Comparison of ENCODE assay signal across 8 mouse cellular contexts in the genomic region with DNA sequence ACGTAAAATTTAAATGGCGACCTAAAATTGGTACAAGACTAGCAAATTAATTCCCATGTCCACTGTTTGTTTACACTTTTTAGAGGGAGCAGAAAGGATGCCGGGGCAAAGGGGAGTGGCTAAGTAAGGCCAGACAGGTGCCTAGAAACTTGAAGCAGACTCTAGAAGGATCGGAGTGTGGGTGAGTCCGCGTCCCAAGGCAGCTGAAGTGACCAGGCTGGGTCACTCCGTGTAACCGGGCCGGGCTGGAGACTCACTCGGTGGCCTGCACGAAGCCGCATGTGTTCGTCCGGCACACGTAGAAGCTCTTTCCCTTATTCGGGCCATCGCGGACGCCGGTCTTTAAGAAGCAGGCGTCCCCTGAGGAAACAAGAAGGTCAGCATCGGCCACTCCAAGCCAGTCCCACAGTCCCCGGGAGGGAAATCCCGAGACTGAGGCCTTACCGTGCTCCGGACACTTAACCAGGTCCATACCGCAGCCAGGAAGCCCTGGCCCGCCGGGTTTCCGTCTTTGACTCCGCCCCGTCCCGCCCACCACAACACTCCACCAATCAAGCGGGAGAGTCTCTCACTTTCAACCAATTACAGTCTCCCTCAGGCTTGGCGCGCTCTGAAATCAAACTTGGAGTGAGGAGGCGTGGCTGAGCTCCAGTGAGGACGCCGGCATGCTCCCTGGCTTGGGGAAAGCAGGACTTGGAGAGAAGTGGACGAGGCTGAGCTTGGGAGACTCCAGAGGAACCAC. TPM values are rescaled to one million over a fixed set of nuclear protein-coding genes. Genes with fewer than 3 reads are reported as not detected.
DNase-seq lines count a peak whose midpoint lies in the region; ATAC-seq and TF ChIP-seq lines count a peak whose summit lies in the region.

A gene (minus strand): TSS at position 488 of the 742 bp plus-strand sequence.

- no peaks in the 10 kb centered on the region for H3K27me3 ChIP-seq in heart, embryonic 12.5 days (replicated peaks)
- H3K27me3 ChIP-seq in kidney, postnatal 0 days (ENCODE audit: insufficient read depth, low read length), result no peaks in the 10 kb centered on the region
- H3K27me3 ChIP-seq in liver, embryonic 11.5 days (replicated peaks; ENCODE audit: control insufficient read depth, insufficient read depth, low read length), result no peaks in the 10 kb centered on the region
- H3K27me3 ChIP-seq in stomach, embryonic 14.5 days (ENCODE audit: control insufficient read depth, insufficient read depth, low read length), result no peaks in the 10 kb centered on the region

- DNase-seq in CD4-positive helper T cell, adult 2 months (ENCODE audit: low read depth, low spot score), result peak; percentile 92
- peak; percentile 70 for DNase-seq in brain, embryonic 18.5 days (ENCODE audit: low read depth, low spot score)
- DNase-seq in kidney, postnatal 0 days (ENCODE audit: low spot score), result peak; percentile 98
- peak; percentile 93 for DNase-seq in liver, embryonic 11.5 days (ENCODE audit: low spot score)
- DNase-seq in naive thymus-derived CD4-positive, alpha-beta T cell, adult 2 months (ENCODE audit: low read depth), result peak; percentile 94

- peak within 1 kb of the TSS; percentile 88 for H3K4me2 ChIP-seq in heart, embryonic 12.5 days
- H3K4me2 ChIP-seq in kidney, postnatal 0 days (ENCODE audit: low read length), result peak within 1 kb of the TSS; percentile 75
- peak within 1 kb of the TSS; percentile 74 for H3K4me2 ChIP-seq in liver, embryonic 11.5 days
- H3K4me2 ChIP-seq in stomach, embryonic 14.5 days (replicated peaks; ENCODE audit: low read depth, low read length), result peak within 1 kb of the TSS; percentile 70

- H3K4me1 ChIP-seq in heart, embryonic 12.5 days (replicated peaks), result peaks cover 9% of the 10 kb centered on the region
- peaks cover 9% of the 10 kb centered on the region for H3K4me1 ChIP-seq in kidney, postnatal 0 days (replicated peaks; ENCODE audit: insufficient read depth, low read length)
- H3K4me1 ChIP-seq in liver, embryonic 11.5 days (replicated peaks; ENCODE audit: control insufficient read depth, insufficient read depth, low read length), result 0 out of 2 replicates have a peak, but pooled peaks cover 2% of the 10 kb centered on the region
- peaks cover 7% of the 10 kb centered on the region; the same call in 1 of the 2 replicates for H3K4me1 ChIP-seq in stomach, embryonic 14.5 days (ENCODE audit: control insufficient read depth, insufficient read depth, low read length)

- peak within 1 kb of the TSS; percentile 77 for H3K4me3 ChIP-seq in heart, embryonic 12.5 days
- peak within 1 kb of the TSS; percentile 42 for H3K4me3 ChIP-seq in kidney, postnatal 0 days (replicated peaks; ENCODE audit: low read depth, low read length)
- peak within 1 kb of the TSS; percentile 81 for H3K4me3 ChIP-seq in liver, embryonic 11.5 days (ENCODE audit: low read depth, low read length)
- peak within 1 kb of the TSS; percentile 68 for H3K4me3 ChIP-seq in stomach, embryonic 14.5 days (ENCODE audit: low read depth, low read length)

- peaks cover 7% of the 10 kb centered on the region for H3K36me3 ChIP-seq in heart, embryonic 12.5 days
- H3K36me3 ChIP-seq in kidney, postnatal 0 days (ENCODE audit: insufficient read depth, low read length), result no peaks in the 10 kb centered on the region
- peaks cover 3% of the 10 kb centered on the region; the same call in 1 of the 2 replicates for H3K36me3 ChIP-seq in liver, embryonic 11.5 days (ENCODE audit: control insufficient read depth, insufficient read depth, low read length)
- H3K36me3 ChIP-seq in stomach, embryonic 14.5 days (ENCODE audit: control insufficient read depth, insufficient read depth, low read length), result no peaks in the 10 kb centered on the region; the same call in 1 of the 2 replicates

- peak; percentile 97 for ATAC-seq in erythroid progenitor cell, adult 5-6 weeks (replicated peaks; ENCODE audit: low FRiP score, poor library complexity, severe bottlenecking)
- ATAC-seq in heart, embryonic 12.5 days (ENCODE audit: insufficient number of reproducible peaks, low FRiP score), result peak; percentile 99
- ATAC-seq in kidney, postnatal 0 days (replicated peaks; ENCODE audit: low FRiP score, low read depth), result peak; percentile 96
- peak; percentile 98 for ATAC-seq in liver, embryonic 11.5 days (replicated peaks; ENCODE audit: low FRiP score)
- ATAC-seq in stomach, embryonic 14.5 days (ENCODE audit: insufficient number of reproducible peaks, insufficient read depth, low FRiP score, low read depth), result peak; percentile 98

- no peaks in the 10 kb centered on the region for H3K9me3 ChIP-seq in heart, embryonic 12.5 days (replicated peaks)
- no peaks in the 10 kb centered on the region for H3K9me3 ChIP-seq in kidney, postnatal 0 days (replicated peaks; ENCODE audit: low read length)
- no peaks in the 10 kb centered on the region for H3K9me3 ChIP-seq in liver, embryonic 11.5 days (ENCODE audit: control insufficient read depth, low read length)
- H3K9me3 ChIP-seq in stomach, embryonic 14.5 days (ENCODE audit: control insufficient read depth, low read depth, low read length), result no peaks in the 10 kb centered on the region

- no peak for TF ChIP-seq CTCF in kidney, postnatal 0 days (IDR thresholded peaks at IDR 0.05; ENCODE audit: low read depth)

- WGBS in heart, embryonic 12.5 days, result under 1% methylated on average over 40 of the region's 40 CpGs
- under 1% methylated on average over 40 of the region's 40 CpGs for WGBS in kidney, postnatal 0 days
- WGBS in liver, embryonic 11.5 days, result under 1% methylated on average over 40 of the region's 40 CpGs
- WGBS in stomach, embryonic 14.5 days, result 0% methylated on average over 40 of the region's 40 CpGs

- 0 out of 2 replicates have a peak within 1 kb of the TSS, but pooled peaks have one; percentile 30 for H3K27ac ChIP-seq in heart, embryonic 12.5 days (ENCODE audit: poor library complexity, severe bottlenecking)
- peak within 1 kb of the TSS; percentile 6; the same call in 1 of the 2 replicates for H3K27ac ChIP-seq in kidney, postnatal 0 days
- H3K27ac ChIP-seq in liver, embryonic 11.5 days (ENCODE audit: low read depth, low read length), result no peak within 1 kb of the TSS; the same call in 1 of the 2 replicates
- H3K27ac ChIP-seq in stomach, embryonic 14.5 days (ENCODE audit: low read length), result no peak within 1 kb of the TSS

- H3K9ac ChIP-seq in heart, embryonic 12.5 days, result peak within 1 kb of the TSS; percentile 79
- peak within 1 kb of the TSS; percentile 44 for H3K9ac ChIP-seq in kidney, postnatal 0 days (ENCODE audit: low read depth, low read length)
- H3K9ac ChIP-seq in liver, embryonic 11.5 days (ENCODE audit: low read depth, low read length), result peak within 1 kb of the TSS; percentile 85
- H3K9ac ChIP-seq in stomach, embryonic 14.5 days (replicated peaks; ENCODE audit: low read depth, low read length), result peak within 1 kb of the TSS; percentile 43

RNA-seq across cellular contexts. Expression of the gene that starts here (rescaled TPM):
- 24.3 and 31.7 TPM in 2 replicates for total RNA-seq in erythroid progenitor cell, adult 5-6 weeks (2015; ENCODE audit: low replicate concordance)
- 51.3 and 51.6 TPM in 2 replicates for total RNA-seq in erythroid progenitor cell, adult 5-6 weeks (2017; ENCODE audit: low replicate concordance)
- 15.2 and 15.7 TPM in 2 replicates for polyA plus RNA-seq in heart, embryonic 12.5 days (2016; fragmentation: Nextera tagmentation; extraction: Ambion mirVana)
- polyA plus RNA-seq in kidney, postnatal 0 days (2015; fragmentation: Nextera tagmentation; extraction: Ambion mirVana), result 8.5 and 9.6 TPM in 2 replicates
- 22.3 and 23.2 TPM in 2 replicates for polyA plus RNA-seq in liver, embryonic 11.5 days (2014; fragmentation: Nextera tagmentation; extraction: Ambion mirVana)
- polyA plus RNA-seq in stomach, embryonic 14.5 days (2014; fragmentation: Nextera tagmentation; extraction: Ambion mirVana), result 16.5 and 18.1 TPM in 2 replicates

Comparison
In these comparisons a context has a peak if more than half of its experiments do, and no peak if none do; other contexts are left out.
1. H3K27ac ChIP-seq: peak in heart, embryonic 12.5 days (single experiment) and kidney, postnatal 0 days (single experiment); none in liver, embryonic 11.5 days (single experiment) and stomach, embryonic 14.5 days (single experiment).
2. Peak in every context shown above with its lines, with median percentiles within 50 percentile points of each other: DNase-seq, ATAC-seq, H3K4me2 ChIP-seq, H3K4me3 ChIP-seq and H3K9ac ChIP-seq.